Mouse (Mus musculus): ENCODE data around the gene Mslnl. TPM values are rescaled to one million over a fixed set of nuclear protein-coding genes. Genes with fewer than 3 reads are reported as not detected.
A peak's percentile ranks its signal among the peaks of the same experiment; 100 is the strongest.

Mslnl gene
- total RNA-seq, 2 experiments from 2014 or later: not detected

Small RNAs within 50 kb of the gene (microRNA-seq; reads per million reads assigned to microRNA genes)
- not detected for gene Gm25083
- gene Mir6966: 3.6 reads per million, percentile 6 among the genes with 10 or more reads in this experiment

Other genes starting within 250 kb of the Mslnl start
- not detected for gene Sstr5, start 238.8 kb upstream of the Mslnl start, total RNA-seq (2021)
- under 1 TPM; 0.25 to 0.75 TPM for gene Sox8, start 165.4 kb upstream of the Mslnl start, total RNA-seq (2021)
- gene Lmf1, start 157.0 kb upstream of the Mslnl start, total RNA-seq (2021): 10 to 100 TPM; 31.7 to 34.3 TPM
- under 1 TPM in 1 of 2 experiments, not detected in 1; 0.70 TPM for gene Gng13, start 18.9 kb upstream of the Mslnl start, total RNA-seq (2021)
- 1 to 10 TPM; 1.6 to 1.9 TPM for gene Chtf18, start 8.6 kb upstream of the Mslnl start, total RNA-seq (2021)
- gene Rpusd1, start 8.4 kb upstream of the Mslnl start, total RNA-seq (2021): 1 to 10 TPM; 5.3 to 5.6 TPM
- 10 to 100 TPM; 21.2 to 28.5 TPM for gene Msln, start 18.3 kb downstream of the Mslnl start, total RNA-seq (2021)
- 10 to 100 TPM; 44.8 to 48.2 TPM for gene Narfl, start 37.7 kb downstream of the Mslnl start, total RNA-seq (2021)
- gene Haghl, start 49.6 kb downstream of the Mslnl start, total RNA-seq (2021): 1 to 10 TPM; 5.5 to 9.1 TPM
- not detected for gene Ccdc78, start 50.5 kb downstream of the Mslnl start, total RNA-seq (2021)
- gene Fam173a, start 56.9 kb downstream of the Mslnl start, total RNA-seq (2021): 10 to 100 TPM; 35.4 to 36.0 TPM
- gene AC134908.4, start 59.6 kb downstream of the Mslnl start, total RNA-seq (2021): under 1 TPM in 1 of 2 experiments, not detected in 1; 0.53 TPM
- 10 to 100 TPM; 74.4 to 75.1 TPM for gene Metrn, start 61.1 kb downstream of the Mslnl start, total RNA-seq (2021)
- gene Fbxl16, start 73.0 kb downstream of the Mslnl start, total RNA-seq (2021): 1 to 10 TPM; 1.2 to 1.3 TPM
- gene Wdr24, start 87.6 kb downstream of the Mslnl start, total RNA-seq (2021): 10 to 100 TPM; 10.2 to 10.6 TPM
- gene Jmjd8, start 92.8 kb downstream of the Mslnl start, total RNA-seq (2021): 10 to 100 TPM; 35.5 to 36.6 TPM
- 100 to 1,000 TPM; 114 to 117 TPM for gene Stub1, start 97.4 kb downstream of the Mslnl start, total RNA-seq (2021)
- 1 to 10 TPM; 1.2 to 2.2 TPM for gene Rhbdl1, start 101.3 kb downstream of the Mslnl start, total RNA-seq (2021)
- 1 to 10 TPM; 2.8 to 3.6 TPM for gene Gm20683, start 105.7 kb downstream of the Mslnl start, total RNA-seq (2021)
- 100 to 1,000 TPM; 120 to 125 TPM for gene Rhot2, start 108.8 kb downstream of the Mslnl start, total RNA-seq (2021)
- gene Wdr90, start 125.5 kb downstream of the Mslnl start, total RNA-seq (2021): 1 to 10 TPM; 2.8 to 2.9 TPM
- 100 to 1,000 TPM; 261 to 270 TPM for gene Mcrip2, start 132.7 kb downstream of the Mslnl start, total RNA-seq (2021)
- 10 to 100 TPM; 13.6 to 14.4 TPM for gene Mettl26, start 139.0 kb downstream of the Mslnl start, total RNA-seq (2021)
- under 1 TPM; 0.45 to 0.75 TPM for gene Wfikkn1, start 144.8 kb downstream of the Mslnl start, total RNA-seq (2021)
- 10 to 100 TPM; 17.0 to 17.4 TPM for gene Rab40c, start 183.7 kb downstream of the Mslnl start, total RNA-seq (2021)
- 10 to 100 TPM; 49.0 to 55.6 TPM for gene Pigq, start 208.9 kb downstream of the Mslnl start, total RNA-seq (2021)
- gene Nhlrc4, start 208.9 kb downstream of the Mslnl start, total RNA-seq (2021): not detected
- under 1 TPM; 0.17 to 0.18 TPM for gene A930017K11Rik, start 216.5 kb downstream of the Mslnl start, total RNA-seq (2021)
- 1 to 10 TPM; 7.1 to 7.8 TPM for gene Capn15, start 249.8 kb downstream of the Mslnl start, total RNA-seq (2021)

Measured in heart, postnatal 25 days (tissue).